Mouse (Mus musculus) urinary bladder, adult 18-20 months (tissue): Measurements from ENCODE around the gene Smim17.
"Not testable (repeated sequence)": the region's sequence is repeated elsewhere in the genome, so short reads cannot be mapped to it uniquely, and the experiment has no call there.

Experiments used
- DNase-seq, 2 experiments: peaks; one replicate each; pipeline ENCODE4 v3.0.0; 2022; ENCODE audit warnings: low spot score in 2 of 2, mixed read lengths in 2 of 2

Smim17 gene

DNA sequence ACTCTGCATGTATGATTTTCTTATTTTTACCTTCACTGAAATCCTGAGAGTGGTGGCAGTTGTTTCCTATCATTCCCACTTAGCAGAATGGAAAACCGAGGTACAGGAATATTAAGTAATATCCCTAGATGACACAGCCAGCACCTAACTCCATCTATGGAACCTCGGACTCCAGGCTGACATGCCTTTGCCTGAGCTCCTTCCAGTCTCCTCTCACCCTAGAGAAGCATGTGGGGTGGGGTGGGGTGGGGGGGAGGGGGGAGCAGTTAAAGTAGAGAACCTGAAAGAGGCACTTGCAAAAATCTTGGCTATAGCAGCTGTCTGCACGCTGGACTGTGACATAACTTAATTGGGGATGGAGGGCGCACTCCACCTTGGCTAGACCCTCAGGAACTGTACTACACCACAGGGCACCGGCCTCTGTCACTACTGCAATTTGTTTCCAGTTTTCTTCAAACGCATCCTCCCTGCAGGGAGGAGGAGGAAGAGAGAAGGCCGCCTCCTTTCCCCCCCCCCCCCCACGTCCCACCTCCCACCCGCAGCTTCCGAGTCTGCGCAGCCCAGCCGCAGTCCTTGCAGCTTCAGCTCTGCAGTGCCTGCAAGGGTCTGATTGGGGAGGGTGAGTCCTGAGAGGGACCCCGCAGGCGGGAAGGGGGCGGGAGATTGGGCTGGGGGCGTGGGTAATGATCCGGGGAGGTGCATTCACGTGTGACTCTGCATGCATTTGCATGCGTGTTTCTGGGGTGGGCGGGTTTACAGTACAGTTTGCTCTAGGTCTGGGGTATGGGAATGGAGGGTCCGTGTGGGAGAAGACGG, 16.3 kb downstream of the Smim17 start:
- DNase-seq: no peak

GRCm38 (mm10) chr7:6415442-6415787, 16.9 kb downstream of the Smim17 start:
- no peak for DNase-seq

DNA sequence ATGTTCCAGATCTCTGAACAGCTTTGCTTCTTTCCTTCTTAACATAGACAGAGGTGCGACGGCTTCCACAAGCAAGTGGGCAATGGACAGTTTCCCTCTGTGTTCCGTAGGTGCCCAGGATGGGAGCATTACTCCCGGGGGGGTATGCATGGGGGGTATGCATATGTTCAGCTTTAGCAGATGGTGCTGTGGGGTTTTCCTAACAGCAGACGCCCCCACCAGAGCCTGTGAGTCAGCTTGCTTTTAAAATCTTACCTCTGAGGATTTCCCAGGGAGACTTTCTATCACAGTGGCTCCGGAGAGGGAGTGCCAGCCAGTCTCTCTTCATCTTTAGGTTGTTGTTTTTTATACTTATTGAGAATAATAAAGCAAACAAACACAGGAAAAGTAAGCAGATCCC, 21.4 kb downstream of the Smim17 start:
- no peak for DNase-seq

GRCm38 (mm10) chr7:6429381-6429780, 30.9 kb downstream of the Smim17 start:
- DNase-seq: no peak

DNA sequence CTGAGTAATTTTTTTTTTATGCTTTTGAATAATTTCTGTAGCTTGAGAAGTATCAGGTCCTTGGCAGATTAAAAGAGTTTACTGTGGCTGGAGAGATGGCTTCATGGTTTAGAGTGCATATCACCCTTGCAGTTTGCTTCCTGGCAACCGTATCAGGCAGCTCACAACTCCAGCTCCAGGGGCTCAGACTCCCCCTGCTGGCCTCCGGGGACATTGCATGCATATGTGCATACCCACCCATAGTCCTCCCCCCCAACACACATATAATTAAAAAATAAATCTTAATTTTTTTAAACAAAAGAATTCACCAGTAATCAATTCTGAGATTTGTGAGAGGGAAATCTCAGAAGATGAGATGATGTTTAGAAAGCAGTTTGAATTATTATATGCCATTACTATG, 31.8 kb downstream of the Smim17 start:
- no peak for DNase-seq

DNA sequence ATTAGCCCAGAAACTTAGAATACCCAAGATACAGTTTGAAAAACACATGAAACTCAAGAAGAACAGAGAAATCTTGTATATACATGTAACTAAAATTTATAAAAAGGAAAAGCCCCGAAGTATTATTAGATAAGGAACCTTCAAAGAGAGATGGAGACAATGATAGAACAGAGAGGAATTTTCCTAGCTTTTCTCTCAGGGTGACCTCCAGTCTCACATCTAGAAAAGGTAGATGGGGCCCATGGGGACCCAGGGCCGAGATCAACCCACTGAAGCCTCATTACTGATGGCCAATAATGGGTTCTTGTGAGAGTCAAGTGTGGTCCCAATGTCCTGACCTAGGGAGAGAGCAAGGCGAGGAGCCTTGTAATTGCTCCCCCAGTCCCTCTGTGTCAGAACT, 39.9 kb downstream of the Smim17 start, which contains the start of gene Olfr1344:
Gene Olfr1344 (plus strand): TSS at position 301 of the 400 bp plus-strand sequence.
- DNase-seq: no peak

- DNase-seq: no peak
Measured at GRCm38 (mm10) chr7:6441173-6441572, 42.7 kb downstream of the Smim17 start.

DNA sequence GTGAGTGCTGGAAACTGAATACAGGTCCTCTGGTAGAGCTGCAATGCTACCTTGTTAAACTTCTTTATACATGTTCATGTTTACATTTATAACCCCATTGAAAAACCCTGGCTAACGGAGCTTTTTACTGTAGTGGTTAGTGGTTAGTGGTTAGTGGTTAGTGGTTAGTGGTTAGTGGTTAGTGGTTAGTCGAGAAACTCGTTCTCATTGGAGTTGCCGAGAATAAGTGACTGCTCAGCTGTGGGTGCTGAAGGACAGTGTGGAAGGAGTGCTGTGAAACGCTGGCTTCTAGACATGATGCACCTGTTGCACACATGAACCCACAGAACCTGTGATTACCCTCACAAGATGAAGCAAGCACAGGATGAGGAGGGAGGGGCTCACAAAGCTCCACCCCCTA, 49.3 kb downstream of the Smim17 start:
- DNase-seq: no peak

- DNase-seq: no peak
Measured at GRCm38 (mm10) chr7:6455868-6456267, 57.4 kb downstream of the Smim17 start, which contains the start of gene Olfr1336. TSS of gene Olfr1336 (plus strand) at chr7:6456168.

DNA sequence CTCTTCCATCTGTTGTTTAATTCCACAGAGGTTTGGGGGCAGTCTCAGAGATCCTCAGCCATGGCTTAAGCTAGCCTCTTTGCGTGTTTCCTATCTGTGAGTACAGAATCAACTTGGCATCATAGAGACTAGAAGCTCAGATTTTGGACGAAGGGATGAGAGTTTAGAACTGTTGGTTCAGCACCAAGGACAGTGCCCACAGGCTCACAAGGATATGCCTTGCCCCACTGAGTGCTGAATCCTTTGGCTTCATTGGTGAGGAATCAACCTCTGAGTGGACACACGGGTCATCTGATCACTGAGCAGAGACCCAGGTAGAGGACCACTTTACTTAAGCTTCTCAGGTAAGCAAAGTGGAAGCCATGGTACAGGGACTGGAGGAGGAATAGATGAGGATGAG, 57.9 kb downstream of the Smim17 start:
- DNase-seq: no peak

GRCm38 (mm10) chr7:6466951-6467350, 68.4 kb downstream of the Smim17 start, which contains the start of gene Olfr1346:
TSS of gene Olfr1346 (plus strand) at chr7:6467101.
- no peak for DNase-seq

GRCm38 (mm10) chr7:6477633-6478032, 79.1 kb downstream of the Smim17 start:
- not testable (repeated sequence) for DNase-seq
